Mouse (Mus musculus): ENCODE measurements around the gene Stpg4. TPM values are rescaled to one million over a fixed set of nuclear protein-coding genes. Genes with fewer than 3 reads are reported as not detected.

The Stpg4 gene
- polyA plus RNA-seq, 1 experiment from 2014 or later: 0.27 TPM

GRCm38 (mm10) chr17:87406646-87407045, 20.9 kb downstream of the Stpg4 start:
- H3K9ac ChIP-seq: no peak overlapping the region
- H3K4me1 ChIP-seq: no peaks in the 10 kb centered on the region
- no peaks in the 10 kb centered on the region for H3K9me3 ChIP-seq
- no peak overlapping the region for H3K4me2 ChIP-seq
- H3K27ac ChIP-seq (replicated peaks): no peak overlapping the region
- no peaks in the 10 kb centered on the region for H3K36me3 ChIP-seq
- no peak overlapping the region for H3K4me3 ChIP-seq
- 75% methylated on average over 4 of the region's 4 CpGs for WGBS
- ATAC-seq (ENCODE audit: extremely low read depth, insufficient number of reproducible peaks, low FRiP score, low TSS enrichment): no peak
- no peaks in the 10 kb centered on the region for H3K27me3 ChIP-seq (replicated peaks)

DNA sequence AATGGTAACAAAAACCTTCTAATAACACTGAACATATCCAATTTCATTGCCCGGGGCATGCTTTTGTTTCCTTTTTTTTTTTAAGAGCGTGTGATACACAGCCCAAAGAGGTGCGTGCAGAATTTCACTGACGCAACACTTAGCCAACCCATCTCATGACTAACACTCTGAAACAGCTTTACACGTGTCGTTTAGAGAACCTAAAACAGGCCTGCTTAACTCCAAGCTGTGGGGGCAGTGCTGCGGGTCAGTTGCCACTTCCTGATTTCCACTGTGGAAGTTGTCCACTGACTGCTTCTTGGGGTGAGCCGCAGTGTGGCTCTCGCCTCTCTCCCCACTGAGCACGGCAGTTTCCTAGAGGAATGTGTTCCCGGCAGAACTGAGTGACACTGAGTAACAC, 22.0 kb downstream of the Stpg4 start:
- WGBS: 72% methylated on average over 11 of the region's 11 CpGs
- H3K27ac ChIP-seq (replicated peaks): no peak overlapping the region

GRCm38 (mm10) chr17:87403462-87403861, 24.1 kb downstream of the Stpg4 start:
- no peaks in the 10 kb centered on the region for H3K4me1 ChIP-seq
- ATAC-seq (ENCODE audit: extremely low read depth, insufficient number of reproducible peaks, low FRiP score, low TSS enrichment): no peak
- H3K27me3 ChIP-seq (replicated peaks): no peaks in the 10 kb centered on the region
- H3K36me3 ChIP-seq: no peaks in the 10 kb centered on the region
- no peak overlapping the region for H3K4me3 ChIP-seq
- H3K9me3 ChIP-seq: no peaks in the 10 kb centered on the region
- WGBS: 75% methylated on average over 4 of the region's 4 CpGs
- no peak overlapping the region for H3K27ac ChIP-seq (replicated peaks)
- no peak overlapping the region for H3K4me2 ChIP-seq
- H3K9ac ChIP-seq: no peak overlapping the region

More for the DNA sequence above, 22.0 kb downstream of the Stpg4 start:
- no peaks in the 10 kb centered on the region for H3K9me3 ChIP-seq
- no peaks in the 10 kb centered on the region for H3K4me1 ChIP-seq
- H3K36me3 ChIP-seq: no peaks in the 10 kb centered on the region
- no peak for ATAC-seq (ENCODE audit: extremely low read depth, insufficient number of reproducible peaks, low FRiP score, low TSS enrichment)
- no peaks in the 10 kb centered on the region for H3K27me3 ChIP-seq (replicated peaks)
- H3K9ac ChIP-seq: no peak overlapping the region
- no peak overlapping the region for H3K4me3 ChIP-seq
- H3K4me2 ChIP-seq: no peak overlapping the region

GRCm38 (mm10) chr17:87402444-87402843, 25.1 kb downstream of the Stpg4 start:
- Histone ChIP-seq H3K9me3 (no peaks in the 10 kb centered on the region), H3K9ac (no peak overlapping the region), H3K36me3 (no peaks in the 10 kb centered on the region), H3K4me1 (no peaks in the 10 kb centered on the region), H3K27me3 (replicated peaks) (no peaks in the 10 kb centered on the region), H3K4me3 (no peak overlapping the region), H3K4me2 (no peak overlapping the region), H3K27ac (replicated peaks) (no peak overlapping the region)
- 83% methylated on average over 11 of the region's 11 CpGs for WGBS
- ATAC-seq (ENCODE audit: extremely low read depth, insufficient number of reproducible peaks, low FRiP score, low TSS enrichment): no peak

DNA sequence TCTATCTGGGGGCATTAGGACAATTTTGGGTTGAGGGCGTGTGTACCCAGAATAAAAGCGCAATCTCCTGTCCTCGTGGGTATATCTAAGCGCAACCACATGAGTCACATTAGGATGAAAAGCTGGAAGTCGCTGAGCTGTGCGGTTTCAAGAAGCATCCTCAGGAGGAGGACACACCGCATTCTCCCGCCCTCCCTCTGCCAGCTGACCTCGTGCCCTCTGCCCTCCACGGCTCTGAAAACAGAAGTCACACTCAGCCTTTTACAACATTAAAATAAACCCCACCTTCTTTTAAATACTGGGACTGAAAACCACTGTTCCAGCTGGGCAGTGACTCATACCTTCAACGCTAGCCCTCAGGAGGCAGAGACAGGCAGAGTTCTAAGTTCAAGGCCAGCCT, 30.5 kb downstream of the Stpg4 start:
- H3K4me2 ChIP-seq: no peak overlapping the region
- WGBS: 82% methylated on average over 11 of the region's 11 CpGs
- no peaks in the 10 kb centered on the region for H3K36me3 ChIP-seq
- no peak overlapping the region for H3K4me3 ChIP-seq
- ATAC-seq (ENCODE audit: extremely low read depth, insufficient number of reproducible peaks, low FRiP score, low TSS enrichment): no peak
- H3K27ac ChIP-seq (replicated peaks): no peak overlapping the region
- H3K9me3 ChIP-seq: no peaks in the 10 kb centered on the region
- no peaks in the 10 kb centered on the region for H3K27me3 ChIP-seq (replicated peaks)
- H3K4me1 ChIP-seq: 0 out of 2 replicates have a peak, but pooled peaks cover 5% of the 10 kb centered on the region
- no peak overlapping the region for H3K9ac ChIP-seq

- 63% methylated on average over 7 of the region's 7 CpGs for WGBS
- no peak for ATAC-seq (ENCODE audit: extremely low read depth, insufficient number of reproducible peaks, low FRiP score, low TSS enrichment)
- no peak overlapping the region for H3K9ac ChIP-seq
These were observed 36.3 kb downstream of the Stpg4 start for GRCm38 (mm10) chr17:87391242-87391641.

GRCm38 (mm10) chr17:87387068-87387467, 40.5 kb downstream of the Stpg4 start:
- Histone ChIP-seq H3K36me3 (no peaks in the 10 kb centered on the region), H3K27me3 (replicated peaks) (no peaks in the 10 kb centered on the region), H3K9me3 (no peaks in the 10 kb centered on the region), H3K4me1 (peaks cover 17% of the 10 kb centered on the region), H3K4me3 (no peak overlapping the region), H3K27ac (replicated peaks) (no peak overlapping the region), H3K9ac (no peak overlapping the region), H3K4me2 (no peak overlapping the region)
- 11% methylated on average over 5 of the region's 5 CpGs for WGBS
- ATAC-seq (ENCODE audit: extremely low read depth, insufficient number of reproducible peaks, low FRiP score, low TSS enrichment): peak; percentile 51; the same call in 1 of the 2 replicates

More at GRCm38 (mm10) chr17:87391242-87391641, 36.3 kb downstream of the Stpg4 start:
- no peaks in the 10 kb centered on the region for H3K27me3 ChIP-seq (replicated peaks)
- H3K27ac ChIP-seq (replicated peaks): no peak overlapping the region; the same call in 1 of the 2 replicates
- H3K4me3 ChIP-seq: no peak overlapping the region
- H3K36me3 ChIP-seq: no peaks in the 10 kb centered on the region
- no peak overlapping the region for H3K4me2 ChIP-seq
- peaks cover 20% of the 10 kb centered on the region for H3K4me1 ChIP-seq
- H3K9me3 ChIP-seq: no peaks in the 10 kb centered on the region

- no peak overlapping the region for H3K9ac ChIP-seq
- no peaks in the 10 kb centered on the region for H3K9me3 ChIP-seq
- H3K4me3 ChIP-seq: no peak overlapping the region
- peaks cover 10% of the 10 kb centered on the region for H3K4me1 ChIP-seq
- no peaks in the 10 kb centered on the region for H3K27me3 ChIP-seq (replicated peaks)
- 75% methylated on average over 3 of the region's 3 CpGs for WGBS
- no peak overlapping the region for H3K27ac ChIP-seq (replicated peaks)
- H3K36me3 ChIP-seq: no peaks in the 10 kb centered on the region
- H3K4me2 ChIP-seq: no peak overlapping the region
- no peak for ATAC-seq (ENCODE audit: extremely low read depth, insufficient number of reproducible peaks, low FRiP score, low TSS enrichment)
These were observed 41.7 kb downstream of the Stpg4 start for GRCm38 (mm10) chr17:87385835-87386234.

DNA sequence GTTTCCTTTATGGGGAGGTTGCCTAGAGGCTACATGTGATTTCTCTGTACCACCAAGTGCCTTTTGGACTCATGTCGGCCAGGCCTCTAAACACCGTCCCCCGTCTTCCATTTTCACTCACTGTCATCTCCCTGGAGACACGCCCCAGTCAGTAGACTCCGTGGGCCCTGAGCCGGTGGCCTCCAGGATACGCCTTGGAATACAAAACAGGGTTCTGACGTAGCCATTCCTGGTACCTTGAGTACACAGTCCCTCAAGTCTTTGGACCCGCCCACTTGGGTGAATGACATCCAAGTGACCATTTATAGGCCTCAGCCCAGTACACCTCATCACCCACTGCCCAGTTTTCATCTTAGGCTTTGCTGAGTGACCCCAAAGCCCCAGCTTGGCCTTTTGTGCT, 46.9 kb downstream of the Stpg4 start:
- WGBS: 87% methylated on average over 9 of the region's 9 CpGs
- Histone ChIP-seq H3K9me3 (no peaks in the 10 kb centered on the region), H3K4me2 (no peak overlapping the region), H3K9ac (no peak overlapping the region), H3K4me1 (peaks cover 45% of the 10 kb centered on the region), H3K27me3 (replicated peaks) (no peaks in the 10 kb centered on the region), H3K36me3 (no peaks in the 10 kb centered on the region), H3K4me3 (no peak overlapping the region), H3K27ac (replicated peaks) (no peak overlapping the region)
- no peak for ATAC-seq (ENCODE audit: extremely low read depth, insufficient number of reproducible peaks, low FRiP score, low TSS enrichment)

GRCm38 (mm10) chr17:87379821-87380220, 47.7 kb downstream of the Stpg4 start:
- peaks cover 51% of the 10 kb centered on the region for H3K4me1 ChIP-seq
- ATAC-seq (ENCODE audit: extremely low read depth, insufficient number of reproducible peaks, low FRiP score, low TSS enrichment): no peak
- no peaks in the 10 kb centered on the region for H3K36me3 ChIP-seq
- H3K27me3 ChIP-seq (replicated peaks): no peaks in the 10 kb centered on the region
- H3K9ac ChIP-seq: peak overlapping the region; percentile 33; the same call in 1 of the 2 replicates
- WGBS: 46% methylated on average over 9 of the region's 10 CpGs
- H3K9me3 ChIP-seq: no peaks in the 10 kb centered on the region
- H3K4me2 ChIP-seq: no peak overlapping the region
- H3K27ac ChIP-seq (replicated peaks): peak overlapping the region; percentile 36; the same call in 1 of the 2 replicates
- no peak overlapping the region for H3K4me3 ChIP-seq

- no peak overlapping the region for H3K4me2 ChIP-seq
- no peak overlapping the region for H3K4me3 ChIP-seq
- H3K36me3 ChIP-seq: no peaks in the 10 kb centered on the region
- H3K27ac ChIP-seq (replicated peaks): no peak overlapping the region; the same call in 1 of the 2 replicates
- H3K4me1 ChIP-seq: peaks cover 51% of the 10 kb centered on the region
- H3K9ac ChIP-seq: 0 out of 2 replicates have a peak overlapping the region, but pooled peaks have one; percentile 37
- no peaks in the 10 kb centered on the region for H3K27me3 ChIP-seq (replicated peaks)
- ATAC-seq (ENCODE audit: extremely low read depth, insufficient number of reproducible peaks, low FRiP score, low TSS enrichment): no peak
- no peaks in the 10 kb centered on the region for H3K9me3 ChIP-seq
- WGBS: 72% methylated on average over 11 of the region's 11 CpGs
These were observed 48.3 kb downstream of the Stpg4 start for GRCm38 (mm10) chr17:87379160-87379624.
